Mouse (Mus musculus) heart, embryonic 13.5 days (tissue): ENCODE data around the gene Ttc6. TPM values are rescaled to one million over a fixed set of nuclear protein-coding genes. Genes with fewer than 3 reads are reported as not detected.
A peak's percentile ranks its signal among the peaks of the same experiment; 100 is the strongest.

Experiments
- ATAC-seq: fragments of 200-750 bp; cut with Nextera tagmentation; 2 replicates; pipeline ENCODE4 v1.8.0; 2017; ENCODE audit warnings: moderate TSS enrichment; ENCODE audit not compliant: insufficient number of reproducible peaks, low FRiP score, low TSS enrichment; ENCODE audit errors: extremely low read depth
- H3K27ac ChIP-seq: fragments of 300-500 bp; sonication (generic); replicated peaks from 2 replicates; pipeline ENCODE4 v1.5.1; 2015; ENCODE audit warnings: moderate library complexity, mild to moderate bottlenecking, inconsistent platforms
- H3K27me3 ChIP-seq: fragments of 300-500 bp; sonication (generic); replicated peaks from 2 replicates; pipeline ENCODE4 v1.6.1; 2015; ENCODE audit warnings: mild to moderate bottlenecking, inconsistent platforms
- H3K36me3 ChIP-seq: fragments of 300-500 bp; sonication (generic); 2 replicates; pipeline ENCODE4 v1.6.1; 2015; ENCODE audit warnings: mild to moderate bottlenecking, inconsistent platforms
- H3K4me1 ChIP-seq: fragments of 300-500 bp; sonication (generic); 2 replicates; pipeline ENCODE4 v1.6.1; 2015; ENCODE audit warnings: inconsistent platforms
- H3K4me2 ChIP-seq: fragments of 300-500 bp; sonication (generic); 2 replicates; pipeline ENCODE4 v1.6.1; 2015; ENCODE audit warnings: inconsistent platforms, mild to moderate bottlenecking, moderate library complexity
- H3K4me3 ChIP-seq: fragments of 300-500 bp; sonication (generic); 2 replicates; pipeline ENCODE4 v1.5.1; 2015; ENCODE audit warnings: moderate library complexity, mild to moderate bottlenecking, inconsistent platforms
- H3K9ac ChIP-seq: fragments of 300-500 bp; sonication (generic); 2 replicates; pipeline ENCODE4 v1.6.1; 2015; ENCODE audit warnings: inconsistent platforms, mild to moderate bottlenecking, moderate library complexity
- H3K9me3 ChIP-seq: fragments of 300-500 bp; sonication (generic); 2 replicates; pipeline ENCODE4 v1.6.1; 2016; ENCODE audit warnings: inconsistent platforms
- WGBS: fragments of 180-500 bp; shearing (Covaris S2); methylation state at CpG from one replicate; pipeline ENCODE4 v1.1.7; 2015; ENCODE audit warnings: mixed read lengths; 5-methylcytosine and 5-hydroxymethylcytosine counted together
- polyA plus RNA-seq: library from polyadenylated mRNA; unstranded; fragments of >200 nt; fragmentation: Nextera tagmentation; extraction: Ambion mirVana; gene quantifications from 2 replicates; pipeline ENCODE4 v1.2.1, GENCODE M21; 2015

Ttc6 gene
- polyA plus RNA-seq, 1 experiment from 2014 or later: 0.60 TPM

DNA sequence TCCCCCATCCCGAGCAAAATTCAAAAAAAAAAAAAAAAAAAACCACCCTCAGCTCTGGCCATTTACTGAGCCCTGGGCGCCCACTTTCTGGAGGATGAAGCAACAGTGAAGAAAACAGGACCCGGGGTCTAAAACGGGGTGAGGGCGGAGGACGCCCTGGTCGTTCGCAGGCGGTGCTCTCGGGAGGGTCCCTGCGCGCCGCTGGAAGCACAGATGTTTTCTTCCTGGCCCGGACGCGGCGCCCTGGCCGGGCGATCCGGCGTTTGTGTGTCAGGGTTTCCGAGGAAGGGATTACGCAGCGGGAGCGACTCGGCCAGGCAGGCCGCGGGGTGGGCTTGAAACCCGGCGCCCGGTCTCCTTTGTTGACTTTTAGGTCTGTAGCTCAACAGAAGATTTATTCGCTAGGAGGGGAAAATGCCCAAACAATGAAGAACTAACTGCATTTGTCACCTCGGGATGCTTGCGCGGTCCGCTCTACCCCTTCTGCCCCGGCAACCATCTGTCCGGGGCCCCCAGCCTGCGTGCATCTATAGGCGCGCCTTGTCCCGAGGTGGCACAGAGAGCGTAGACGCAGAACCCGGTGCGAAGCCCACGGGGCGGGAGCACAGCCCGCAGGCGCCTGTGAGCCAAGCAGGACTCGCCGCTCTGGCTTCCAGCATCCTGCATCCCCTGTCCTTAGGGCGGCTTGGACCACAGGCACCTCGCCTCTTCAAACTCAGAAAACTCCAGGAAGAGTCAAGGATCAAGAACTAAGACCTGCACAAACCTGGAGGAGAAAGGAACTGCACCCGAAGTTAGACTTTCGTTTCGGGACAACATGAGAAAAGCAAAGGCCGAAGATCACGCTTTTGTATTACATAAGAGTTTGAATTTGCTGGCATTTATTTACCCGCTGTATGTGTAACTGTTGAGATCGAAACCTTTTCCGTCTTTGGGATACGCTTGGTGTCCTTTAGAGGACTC is 25.0 kb upstream of the Ttc6 start:
- Histone ChIP-seq H3K9me3 (no peaks in the 10 kb centered on the region), H3K9ac (peak overlapping the region; percentile 58), H3K27me3 (peaks cover 92% of the 10 kb centered on the region), H3K4me1 (peaks cover 25% of the 10 kb centered on the region), H3K27ac (no peak overlapping the region), H3K4me3 (peak overlapping the region; percentile 43), H3K36me3 (no peaks in the 10 kb centered on the region), H3K4me2 (peak overlapping the region; percentile 64)
- no peak for ATAC-seq
- under 1% methylated on average over 63 of the region's 63 CpGs for WGBS

DNA sequence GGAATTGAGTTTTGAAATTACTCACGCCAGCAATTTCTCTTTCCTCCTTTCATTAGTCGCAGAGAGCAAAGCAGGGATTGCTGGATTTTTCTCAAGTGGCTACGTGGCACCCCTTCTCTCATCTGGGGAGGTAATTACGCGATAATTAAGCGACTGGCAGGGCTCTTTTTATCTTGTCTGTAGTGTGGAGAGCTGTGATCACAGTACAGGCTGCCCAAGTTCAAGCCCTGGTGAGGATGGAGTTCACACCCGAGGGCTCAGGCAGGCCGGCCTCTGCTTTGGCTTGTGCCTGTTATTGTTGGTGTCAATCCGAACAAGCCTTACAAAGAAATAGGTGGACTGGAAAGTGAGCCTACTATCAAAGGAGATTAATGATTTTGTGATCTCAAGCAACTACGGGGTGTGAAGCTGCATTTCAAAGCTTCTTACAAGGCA is 24.3 kb upstream of the Ttc6 start:
- ATAC-seq: no peak
- 3% methylated on average over 10 of the region's 10 CpGs for WGBS
- no peak overlapping the region for H3K9ac ChIP-seq
- H3K36me3 ChIP-seq: no peaks in the 10 kb centered on the region
- peak overlapping the region; percentile 43 for H3K4me3 ChIP-seq
- H3K27ac ChIP-seq: no peak overlapping the region
- peak overlapping the region; percentile 64 for H3K4me2 ChIP-seq
- no peaks in the 10 kb centered on the region for H3K9me3 ChIP-seq
- peaks cover 25% of the 10 kb centered on the region for H3K4me1 ChIP-seq
- H3K27me3 ChIP-seq: peaks cover 92% of the 10 kb centered on the region

DNA sequence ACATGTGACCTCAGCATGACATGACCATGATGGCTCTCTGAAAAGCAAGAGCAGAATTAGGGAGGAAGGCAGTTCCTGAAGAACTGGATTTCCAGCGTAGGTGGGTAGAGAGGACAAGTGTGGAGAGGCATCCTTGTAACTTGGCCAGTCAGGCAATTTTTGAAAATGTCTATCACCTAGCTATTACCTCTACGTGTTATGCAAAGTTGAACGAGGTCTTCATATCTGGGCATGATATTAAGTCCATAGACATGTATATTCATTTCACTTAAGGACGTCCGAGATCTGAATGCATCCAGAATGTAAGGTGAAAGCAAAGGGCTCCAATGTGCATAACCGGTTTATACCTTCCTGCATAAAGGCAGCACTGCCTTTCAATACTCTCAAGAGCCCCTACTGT is 22.8 kb upstream of the Ttc6 start:
- Histone ChIP-seq H3K9ac (no peak overlapping the region), H3K9me3 (no peaks in the 10 kb centered on the region), H3K27me3 (peaks cover 92% of the 10 kb centered on the region), H3K4me3 (no peak overlapping the region), H3K4me2 (no peak overlapping the region), H3K36me3 (no peaks in the 10 kb centered on the region), H3K4me1 (peaks cover 32% of the 10 kb centered on the region), H3K27ac (no peak overlapping the region)
- WGBS: 6% methylated on average over 6 of the region's 6 CpGs
- ATAC-seq: no peak

DNA sequence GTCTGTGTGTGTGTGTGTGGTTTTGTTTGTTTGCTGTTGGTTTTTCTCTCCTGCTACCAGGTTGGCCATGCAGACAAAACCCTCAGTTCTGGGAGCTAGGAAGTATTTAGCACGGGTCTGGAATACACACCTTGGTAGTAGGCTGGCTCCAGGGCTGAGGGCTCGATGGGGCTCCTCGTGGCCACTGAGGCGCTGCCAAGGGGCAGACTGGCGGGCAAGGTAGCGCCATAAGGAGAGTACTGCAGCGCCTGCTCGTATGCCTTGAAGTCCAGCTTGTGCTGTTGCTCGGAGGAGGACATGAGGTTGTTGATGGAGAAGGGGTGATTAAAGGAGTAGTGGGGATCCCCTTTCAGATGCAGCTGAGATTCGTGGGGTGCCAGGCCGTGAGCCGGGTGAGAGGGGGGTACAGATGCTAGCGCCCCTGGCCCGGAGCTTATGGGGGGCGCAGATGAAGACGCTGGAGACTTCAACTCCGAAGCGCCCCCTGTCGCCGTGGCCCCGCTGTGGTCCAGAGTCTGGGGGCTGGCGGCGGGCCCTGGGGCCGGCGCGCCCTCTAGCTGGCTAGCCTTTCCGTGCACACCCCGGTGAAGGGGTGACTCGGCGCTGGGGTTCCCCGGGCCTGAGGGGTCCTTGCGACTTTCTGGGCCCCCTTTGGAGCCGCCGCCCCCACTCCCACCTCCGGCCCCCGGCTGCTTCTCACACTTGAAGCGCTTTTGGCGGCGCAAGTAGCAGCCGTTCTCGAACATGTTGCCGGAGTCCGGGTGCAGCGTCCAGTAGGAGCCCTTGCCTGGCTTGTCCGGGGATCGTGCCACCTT is 21.8 kb upstream of the Ttc6 start:
- no peaks in the 10 kb centered on the region for H3K36me3 ChIP-seq
- peaks cover 40% of the 10 kb centered on the region for H3K4me1 ChIP-seq
- H3K27ac ChIP-seq: no peak overlapping the region
- no peak for ATAC-seq
- WGBS: 1% methylated on average over 46 of the region's 46 CpGs
- peak overlapping the region; percentile 40 for H3K4me3 ChIP-seq
- peaks cover 92% of the 10 kb centered on the region for H3K27me3 ChIP-seq
- peak overlapping the region; percentile 42 for H3K4me2 ChIP-seq
- no peak overlapping the region for H3K9ac ChIP-seq
- no peaks in the 10 kb centered on the region for H3K9me3 ChIP-seq

DNA sequence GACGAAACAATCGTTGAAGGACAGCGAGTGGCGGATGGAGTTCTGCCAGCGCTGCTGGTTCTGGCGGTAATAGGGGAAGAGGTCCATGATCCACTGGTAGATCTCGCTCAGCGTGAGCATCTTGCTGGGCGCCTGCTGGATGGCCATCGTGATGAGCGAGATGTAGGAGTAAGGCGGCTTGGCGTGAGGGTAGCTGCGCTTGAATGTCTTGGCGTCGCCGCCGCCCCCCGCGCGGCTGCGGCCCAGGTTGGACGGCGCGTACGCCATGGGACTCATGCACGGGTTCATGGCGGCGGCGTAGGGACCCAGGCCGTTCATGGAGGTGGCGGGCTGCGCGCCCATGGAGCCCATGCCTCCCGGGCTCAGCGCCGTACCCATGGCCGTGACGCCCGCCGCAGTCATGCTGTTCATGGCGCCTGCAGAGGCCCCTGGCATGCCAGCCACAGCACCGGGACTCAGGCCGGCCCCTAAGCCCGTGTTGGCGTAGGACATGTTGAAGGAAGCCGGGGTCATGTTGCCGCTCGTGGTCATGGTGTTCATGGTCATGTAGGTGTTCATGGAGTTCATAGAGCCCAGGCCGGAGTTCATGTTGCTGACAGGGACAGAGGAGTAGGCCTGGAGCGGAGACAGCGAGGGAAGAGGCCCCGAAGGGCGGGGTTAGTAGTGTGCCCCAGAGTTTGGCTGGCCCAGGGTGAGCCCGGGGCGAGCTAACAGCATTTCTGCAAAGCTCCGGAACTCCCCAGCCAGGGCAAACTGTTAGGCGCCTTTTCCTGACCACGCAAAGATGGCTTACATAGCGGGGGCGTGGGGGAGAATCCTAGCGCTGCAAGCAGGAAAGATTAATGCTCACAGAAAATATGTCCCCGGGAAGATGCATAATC is 20.9 kb upstream of the Ttc6 start:
- Histone ChIP-seq H3K4me2 (peak overlapping the region; percentile 42), H3K27ac (no peak overlapping the region), H3K9me3 (no peaks in the 10 kb centered on the region), H3K36me3 (no peaks in the 10 kb centered on the region), H3K4me3 (peak overlapping the region; percentile 40), H3K27me3 (peaks cover 96% of the 10 kb centered on the region), H3K9ac (peak overlapping the region; percentile 16; the same call in 1 of the 2 replicates), H3K4me1 (peaks cover 40% of the 10 kb centered on the region)
- WGBS: 2% methylated on average over 63 of the region's 63 CpGs
- no peak for ATAC-seq

DNA sequence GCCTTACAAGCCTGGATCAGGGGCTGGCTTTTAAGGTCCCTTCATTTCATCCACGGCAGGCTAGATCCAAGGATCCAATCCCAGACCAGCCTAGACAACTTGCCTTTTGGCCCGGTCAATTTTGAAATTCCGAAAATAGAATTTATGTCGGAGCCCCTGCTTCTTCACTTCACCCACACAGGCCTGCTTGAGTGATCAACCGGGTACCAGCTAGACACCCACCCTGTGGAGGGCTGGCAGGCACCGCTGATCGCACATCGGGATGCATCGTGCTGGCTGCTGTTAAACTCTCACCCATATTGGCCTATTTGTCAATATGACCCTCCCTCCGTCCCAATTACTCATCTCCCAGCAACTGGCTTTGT is 20.3 kb upstream of the Ttc6 start:
- no peak for ATAC-seq
- Histone ChIP-seq H3K9ac (no peak overlapping the region), H3K4me2 (peak overlapping the region; percentile 42; the same call in 1 of the 2 replicates), H3K27me3 (peaks cover 96% of the 10 kb centered on the region), H3K27ac (no peak overlapping the region), H3K4me3 (peak overlapping the region; percentile 40), H3K4me1 (peaks cover 39% of the 10 kb centered on the region), H3K36me3 (no peaks in the 10 kb centered on the region), H3K9me3 (no peaks in the 10 kb centered on the region)
- WGBS: 5% methylated on average over 10 of the region's 10 CpGs

DNA sequence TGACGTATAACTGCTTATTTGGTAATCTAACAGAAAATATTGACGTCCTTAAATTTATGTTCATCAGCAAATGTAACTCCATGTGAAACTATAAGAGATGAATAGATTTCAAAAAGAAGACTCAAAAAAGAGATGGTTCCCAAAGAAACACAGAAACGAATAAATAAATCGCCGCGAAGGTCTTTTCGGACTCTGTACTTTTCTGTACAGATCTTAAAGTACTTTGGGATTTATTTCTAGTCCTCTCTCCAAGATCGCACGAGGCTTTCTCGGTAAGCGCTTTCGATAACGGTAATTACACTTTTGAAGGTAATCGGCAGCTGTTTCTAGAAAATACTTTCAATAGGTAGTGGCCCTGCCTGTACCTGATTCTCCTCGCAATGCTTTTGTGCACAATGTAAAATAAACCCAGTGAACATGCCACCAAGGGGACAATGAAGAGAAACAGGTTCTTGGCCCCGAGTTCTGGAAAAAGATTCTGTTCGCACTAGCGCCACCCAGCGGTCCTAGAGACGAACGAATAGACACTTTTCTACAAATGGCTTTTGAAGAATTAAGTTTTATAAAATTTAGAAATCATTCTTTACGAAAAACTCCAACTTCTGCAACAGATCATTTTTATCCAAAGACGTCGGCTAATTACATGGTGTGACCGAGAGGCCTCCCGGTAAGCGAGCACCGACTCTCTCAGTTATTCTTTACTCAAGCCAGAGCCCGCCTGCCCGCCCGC is 19.1 kb upstream of the Ttc6 start:
- H3K9ac ChIP-seq: peak overlapping the region; percentile 71
- H3K27ac ChIP-seq: no peak overlapping the region

DNA sequence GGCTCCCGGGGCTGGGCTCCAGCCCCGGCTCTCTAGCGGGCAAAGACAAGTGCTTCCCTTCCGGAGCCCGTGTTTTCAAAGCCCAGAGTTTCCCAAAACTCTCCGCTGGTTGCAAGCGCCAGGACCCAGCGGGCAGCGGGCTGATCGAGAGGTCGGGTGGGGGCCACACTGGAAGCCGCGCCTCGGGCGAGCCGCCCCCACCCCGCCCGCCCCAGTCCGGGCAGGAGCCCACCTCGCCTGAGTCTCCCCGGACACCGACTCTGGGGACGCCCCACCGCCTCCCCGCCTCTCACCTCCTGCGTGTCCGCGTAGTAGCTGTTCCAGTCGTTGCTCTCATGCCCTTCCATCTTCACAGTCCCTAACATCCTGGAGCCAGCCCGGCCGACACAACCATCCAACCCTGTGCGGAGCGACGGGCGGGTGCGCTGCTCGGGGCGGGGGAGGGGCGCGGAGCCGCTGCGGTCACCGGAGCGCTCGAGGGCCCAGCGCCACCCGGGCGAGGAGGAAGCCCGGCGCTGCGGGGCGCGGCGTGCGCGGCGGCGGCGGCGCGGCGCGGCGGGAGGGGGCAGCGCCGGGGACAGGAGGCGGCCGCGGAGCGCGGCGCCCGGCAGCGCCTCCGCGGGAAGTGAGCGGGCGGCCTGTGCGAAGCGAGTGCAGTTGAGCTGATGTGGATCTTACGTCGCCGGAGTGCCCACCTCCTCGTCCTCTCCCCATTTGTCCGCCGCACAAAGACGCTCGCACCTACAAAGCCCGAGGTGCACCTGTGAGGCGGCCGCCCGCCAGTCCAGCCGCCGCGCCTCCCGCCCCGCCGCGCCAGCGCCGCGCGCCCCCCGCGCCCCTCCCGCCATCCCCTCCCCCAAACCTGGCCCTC is 18.3 kb upstream of the Ttc6 start:
- Histone ChIP-seq H3K27ac (no peak overlapping the region), H3K9me3 (no peaks in the 10 kb centered on the region), H3K9ac (peak overlapping the region; percentile 71), H3K4me1 (peaks cover 47% of the 10 kb centered on the region), H3K4me3 (peak overlapping the region; percentile 63), H3K4me2 (peak overlapping the region; percentile 92), H3K36me3 (no peaks in the 10 kb centered on the region), H3K27me3 (peaks cover 100% of the 10 kb centered on the region)
- under 1% methylated on average over 89 of the region's 106 CpGs for WGBS
- ATAC-seq: peak; percentile 59; the same call in 1 of the 2 replicates

More for the DNA sequence above, 19.1 kb upstream of the Ttc6 start:
- ATAC-seq: no peak
- Histone ChIP-seq H3K9me3 (no peaks in the 10 kb centered on the region), H3K27me3 (peaks cover 96% of the 10 kb centered on the region), H3K36me3 (no peaks in the 10 kb centered on the region), H3K4me2 (peak overlapping the region; percentile 92), H3K4me3 (peak overlapping the region; percentile 63), H3K4me1 (peaks cover 41% of the 10 kb centered on the region)
- 3% methylated on average over 31 of the region's 31 CpGs for WGBS

DNA sequence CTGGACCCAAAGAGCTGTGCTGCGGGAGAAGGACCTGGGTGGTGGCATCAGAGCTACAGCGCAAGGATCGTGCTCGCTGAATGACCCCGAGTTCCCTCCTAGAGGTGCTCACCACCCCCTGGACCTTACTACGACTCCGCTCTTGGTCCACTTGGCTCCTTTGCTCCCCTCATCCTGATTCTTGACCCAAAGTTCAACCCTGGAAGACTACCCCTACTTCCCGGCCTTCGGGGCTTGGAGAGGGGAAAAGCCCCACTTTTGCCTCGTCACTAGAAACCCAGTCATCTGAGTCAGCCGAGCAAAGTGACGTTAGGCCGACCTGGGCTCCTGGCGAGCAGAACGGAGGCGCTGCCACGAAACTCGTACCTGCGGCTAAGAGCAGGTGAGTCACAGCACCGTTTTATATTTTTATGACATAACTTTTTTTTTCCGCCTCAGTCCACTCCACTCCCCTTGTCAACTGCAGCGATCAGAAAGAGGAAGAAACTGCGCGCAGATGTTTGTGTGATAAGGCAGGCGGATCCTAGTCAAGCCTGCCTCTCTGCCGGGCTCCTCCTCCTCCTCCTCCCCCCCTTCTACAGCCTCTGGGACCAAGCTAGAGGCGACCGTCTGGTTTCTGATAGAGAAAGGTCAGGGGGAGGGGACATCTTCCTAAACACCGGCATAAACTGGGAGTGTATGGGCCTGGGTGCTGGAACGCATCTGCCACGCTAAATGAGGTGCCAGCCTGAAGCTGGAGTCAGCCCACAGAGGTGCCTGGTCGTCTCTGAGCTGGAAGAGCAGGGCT is 17.3 kb upstream of the Ttc6 start, which contains the start of gene Foxa1:
TSS of gene Foxa1 (minus strand) at position 502 of the 787 bp plus-strand sequence.
- peaks cover 47% of the 10 kb centered on the region for H3K4me1 ChIP-seq
- H3K9ac ChIP-seq: peak within 1 kb of the TSS; percentile 71
- WGBS: 1% methylated on average over 32 of the region's 32 CpGs
- no peaks in the 10 kb centered on the region for H3K9me3 ChIP-seq
- H3K36me3 ChIP-seq: no peaks in the 10 kb centered on the region
- peaks cover 100% of the 10 kb centered on the region for H3K27me3 ChIP-seq
- peak within 1 kb of the TSS; percentile 63 for H3K4me3 ChIP-seq
- peak within 1 kb of the TSS; percentile 92 for H3K4me2 ChIP-seq
- no peak within 1 kb of the TSS for H3K27ac ChIP-seq
- no peak for ATAC-seq
